Mouse (Mus musculus) forebrain, postnatal 0 days (tissue): Measurements from ENCODE around the gene Zfp644. TPM values are rescaled to one million over a fixed set of nuclear protein-coding genes. Genes with fewer than 3 reads are reported as not detected.
A peak's percentile ranks its signal among the peaks of the same experiment; 100 is the strongest.
"Not testable (repeated sequence)": the region's sequence is repeated elsewhere in the genome, so short reads cannot be mapped to it uniquely, and the experiment has no call there.

Experiments
- ATAC-seq: fragments of 200-750 bp; cut with Nextera tagmentation; 2 replicates; pipeline ENCODE4 v1.8.0; 2017; ENCODE audit warnings: mild to moderate bottlenecking, moderate library complexity
- DNase-seq: peaks from one replicate; pipeline ENCODE4 v3.0.0-alpha.2; 2015
- H3K27ac ChIP-seq: fragments of 300-500 bp; sonication (generic); 2 replicates; pipeline ENCODE4 v1.5.1; 2014; ENCODE audit warnings: low read depth, mild to moderate bottlenecking, antibody characterized with exemption, low read length, moderate library complexity, mixed read lengths
- H3K27me3 ChIP-seq: fragments of 300-500 bp; sonication (generic); 2 replicates; pipeline ENCODE4 v1.6.1; 2014; ENCODE audit warnings: mild to moderate bottlenecking, low read length, mixed read lengths; ENCODE audit not compliant: insufficient read depth
- H3K36me3 ChIP-seq: fragments of 300-500 bp; sonication (generic); 2 replicates; pipeline ENCODE4 v1.6.1; 2014; ENCODE audit warnings: mild to moderate bottlenecking, moderate library complexity; ENCODE audit not compliant: insufficient read depth
- H3K4me1 ChIP-seq: fragments of 300-500 bp; sonication (generic); 2 replicates; pipeline ENCODE4 v1.6.1; 2014; ENCODE audit warnings: antibody characterized with exemption; ENCODE audit not compliant: insufficient read depth
- H3K4me2 ChIP-seq: fragments of 300-500 bp; sonication (generic); 2 replicates; pipeline ENCODE4 v1.6.1; 2014; ENCODE audit warnings: low read depth, mild to moderate bottlenecking, moderate library complexity
- H3K4me3 ChIP-seq: fragments of 300-500 bp; sonication (generic); 2 replicates; pipeline ENCODE4 v1.5.1; 2014; ENCODE audit warnings: low read depth, low read length, mixed read lengths
- H3K9ac ChIP-seq: fragments of 300-500 bp; sonication (generic); 2 replicates; pipeline ENCODE4 v1.6.1; 2014; ENCODE audit warnings: mild to moderate bottlenecking
- H3K9me3 ChIP-seq: fragments of 300-500 bp; sonication (generic); 2 replicates; pipeline ENCODE4 v1.6.1; 2016; ENCODE audit warnings: low read length
- CTCF ChIP-seq: sonication (generic); IDR thresholded peaks from 2 replicates; pipeline ENCODE4 v1.5.1; 2016; ENCODE audit warnings: antibody characterized with exemption, control low read depth, low read depth
- WGBS: fragments of 180-500 bp; shearing (Covaris S2); extraction: QIAGEN DNeasy Blood & Tissue Kit; methylation state at CpG from one replicate; pipeline ENCODE4 v1.1.7; 2014; 5-methylcytosine and 5-hydroxymethylcytosine counted together
- polyA plus RNA-seq: library from polyadenylated mRNA; unstranded; fragments of >200 nt; fragmentation: Nextera tagmentation; extraction: Ambion mirVana; gene quantifications from 2 replicates; pipeline ENCODE4 v1.2.1, GENCODE M21; 2015
- total RNA-seq: library from RNA; depleted of rRNA; stranded (reverse); fragments of >200 nt; gene quantifications from 2 replicates; pipeline ENCODE4 v1.2.3, GENCODE M21; 2014

The Zfp644 gene
- total and polyA plus RNA-seq, 2 experiments from 2014 or later = 70.8 to 132 TPM

- no peaks in the 10 kb centered on the region for H3K9me3 ChIP-seq
- H3K36me3 ChIP-seq = no peaks in the 10 kb centered on the region
- no peak overlapping the region for H3K9ac ChIP-seq
- H3K27me3 ChIP-seq = no peaks in the 10 kb centered on the region
- WGBS = 87% methylated on average over 4 of the region's 4 CpGs
- H3K4me1 ChIP-seq = peaks cover 13% of the 10 kb centered on the region; the same call in 1 of the 2 replicates
- H3K4me2 ChIP-seq = no peak overlapping the region
- TF ChIP-seq CTCF = peak; percentile 60
- H3K4me3 ChIP-seq = no peak overlapping the region
- peak; percentile 27 for DNase-seq
- no peak for ATAC-seq
- H3K27ac ChIP-seq = no peak overlapping the region
Measured at GRCm38 (mm10) chr5:106693034-106693433, 4.1 kb downstream of the Zfp644 start.

GRCm38 (mm10) chr5:106680636-106681458 lies 16.2 kb downstream of the Zfp644 start:
- ATAC-seq (peak; percentile 51; the same call in 1 of the 2 replicates), DNase-seq (peak; percentile 6)
- no peaks in the 10 kb centered on the region for H3K4me1 ChIP-seq
- no peaks in the 10 kb centered on the region for H3K9me3 ChIP-seq
- 77% methylated on average over 6 of the region's 6 CpGs for WGBS
- no peaks in the 10 kb centered on the region for H3K27me3 ChIP-seq
- H3K9ac ChIP-seq = no peak overlapping the region
- H3K4me2 ChIP-seq = no peak overlapping the region
- TF ChIP-seq CTCF = no peak
- no peaks in the 10 kb centered on the region for H3K36me3 ChIP-seq
- H3K27ac ChIP-seq = no peak overlapping the region
- no peak overlapping the region for H3K4me3 ChIP-seq

- H3K4me3 ChIP-seq = no peak overlapping the region
- ATAC-seq (no peak), DNase-seq (no peak)
- H3K27me3 ChIP-seq = no peaks in the 10 kb centered on the region
- H3K9ac ChIP-seq = no peak overlapping the region
- no peak overlapping the region for H3K27ac ChIP-seq
- no peaks in the 10 kb centered on the region for H3K9me3 ChIP-seq
- H3K36me3 ChIP-seq = no peaks in the 10 kb centered on the region
- H3K4me2 ChIP-seq = no peak overlapping the region
- H3K4me1 ChIP-seq = no peaks in the 10 kb centered on the region
- 93% methylated on average over 1 of the region's 1 CpGs for WGBS
- no peak for TF ChIP-seq CTCF
Measured at GRCm38 (mm10) chr5:106679659-106680058, 17.4 kb downstream of the Zfp644 start.

GRCm38 (mm10) chr5:106678823-106679222 lies 18.3 kb downstream of the Zfp644 start:
- H3K9me3 ChIP-seq, H3K4me1 ChIP-seq, H3K36me3 ChIP-seq, DNase-seq, H3K27me3 ChIP-seq, H3K4me2 ChIP-seq, H3K27ac ChIP-seq, H3K9ac ChIP-seq, H3K4me3 ChIP-seq, ATAC-seq: not testable (repeated sequence)
- WGBS = 76% methylated on average over 1 of the region's 1 CpGs

GRCm38 (mm10) chr5:106676784-106677183 lies 20.3 kb downstream of the Zfp644 start:
- Histone ChIP-seq H3K27me3 (no peaks in the 10 kb centered on the region), H3K9me3 (no peaks in the 10 kb centered on the region), H3K4me3 (no peak overlapping the region), H3K36me3 (no peaks in the 10 kb centered on the region), H3K27ac (no peak overlapping the region), H3K4me2 (no peak overlapping the region), H3K4me1 (no peaks in the 10 kb centered on the region), H3K9ac (no peak overlapping the region)
- no peak for TF ChIP-seq CTCF
- 88% methylated on average over 9 of the region's 9 CpGs for WGBS
- no peak for ATAC-seq
- no peak for DNase-seq

GRCm38 (mm10) chr5:106672597-106672996 lies 24.5 kb downstream of the Zfp644 start:
- no peaks in the 10 kb centered on the region for H3K36me3 ChIP-seq
- DNase-seq (no peak), ATAC-seq (no peak)
- no peaks in the 10 kb centered on the region for H3K9me3 ChIP-seq
- no peaks in the 10 kb centered on the region for H3K4me1 ChIP-seq
- no peak for TF ChIP-seq CTCF
- H3K27ac ChIP-seq = no peak overlapping the region
- H3K9ac ChIP-seq = no peak overlapping the region
- H3K4me2 ChIP-seq = no peak overlapping the region
- H3K27me3 ChIP-seq = no peaks in the 10 kb centered on the region
- H3K4me3 ChIP-seq = no peak overlapping the region

DNA sequence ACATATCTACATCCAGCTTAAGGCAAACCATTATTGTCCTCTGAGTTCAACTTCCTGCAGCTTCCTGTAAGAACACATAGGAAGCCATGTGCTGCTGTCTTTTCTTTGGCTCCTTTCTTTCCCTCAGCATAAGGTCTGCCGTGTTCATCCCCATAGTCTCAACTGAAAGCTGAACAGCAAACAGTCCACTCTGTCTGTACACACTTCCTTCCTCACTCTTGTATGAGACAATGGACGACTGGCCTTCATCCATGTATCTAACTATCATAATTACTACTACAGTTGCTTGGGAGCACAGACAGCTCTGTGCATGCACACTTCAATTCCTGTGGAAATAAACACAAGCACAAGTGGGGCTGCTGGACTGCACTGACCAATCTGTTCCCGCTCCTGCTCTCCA lies 25.2 kb downstream of the Zfp644 start:
- no peak for TF ChIP-seq CTCF
- 61% methylated on average over 3 of the region's 3 CpGs for WGBS

More for the DNA sequence above, 25.2 kb downstream of the Zfp644 start:
- no peak for DNase-seq
- Histone ChIP-seq H3K9ac (no peak overlapping the region), H3K27ac (no peak overlapping the region), H3K4me1 (no peaks in the 10 kb centered on the region), H3K27me3 (no peaks in the 10 kb centered on the region), H3K4me2 (no peak overlapping the region), H3K4me3 (no peak overlapping the region), H3K36me3 (no peaks in the 10 kb centered on the region), H3K9me3 (no peaks in the 10 kb centered on the region)
- no peak for ATAC-seq
